Mouse (Mus musculus) heart, postnatal 0 days (tissue): ENCODE results near the gene H2-Eb1.

Source experiments
- CTCF ChIP-seq: IDR thresholded peaks from 2 replicates; pipeline ENCODE4 v1.5.1; 2016; ENCODE audit warnings: antibody characterized with exemption, control low read depth, low read depth
- EP300 ChIP-seq: IDR thresholded peaks from 2 replicates; pipeline ENCODE4 v1.6.1; 2016; ENCODE audit warnings: antibody characterized with exemption, low read depth

GRCm38 (mm10) chr17:34349429-34349828, 43.8 kb downstream of the H2-Eb1 start:
- TF ChIP-seq CTCF = peak; percentile 86
- no peak for TF ChIP-seq EP300
